9 mouse cellular contexts compared by ENCODE assay signal in genomic region chr4:59546285-59547071, GRCm38 (mm10). TPM values are rescaled to one million over a fixed set of nuclear protein-coding genes. Genes with fewer than 3 reads are reported as not detected.
A peak's percentile ranks its signal among the peaks of the same experiment; 100 is the strongest.
DNase-seq lines count a peak whose midpoint lies in the region; ATAC-seq and TF ChIP-seq lines count a peak whose summit lies in the region.
"Had no signal": no experiment of that assay in that cellular context is flagged by ENCODE, and none has a peak within 500 bp of the region (broad histone marks: within the 10 kb centered on the region; RNA-seq: fewer than 3 reads in every experiment).

No protein-coding gene starts in this region.

- H3K9me3 ChIP-seq in heart, embryonic 11.5 days (replicated peaks; ENCODE audit: control insufficient read depth, low read length), result no peaks in the 10 kb centered on the region
- no peaks in the 10 kb centered on the region for H3K9me3 ChIP-seq in lung, postnatal 0 days (ENCODE audit: low read length)
- H3K9me3 ChIP-seq in intestine, embryonic 15.5 days, result no peaks in the 10 kb centered on the region

- no peak for TF ChIP-seq EP300 in lung, postnatal 0 days (IDR thresholded peaks at IDR 0.05)

- H3K9ac ChIP-seq in heart, embryonic 11.5 days (ENCODE audit: low read depth, low read length), result no peak overlapping the region; the same call in 1 of the 2 replicates
- H3K9ac ChIP-seq in lung, postnatal 0 days (replicated peaks; ENCODE audit: low read depth), result no peak overlapping the region
- no peak overlapping the region for H3K9ac ChIP-seq in intestine, embryonic 15.5 days

- H3K4me1 ChIP-seq in heart, embryonic 11.5 days (ENCODE audit: control insufficient read depth, insufficient read depth, low read length), result 0 out of 2 replicates have a peak, but pooled peaks cover 7% of the 10 kb centered on the region
- no peaks in the 10 kb centered on the region for H3K4me1 ChIP-seq in lung, postnatal 0 days (ENCODE audit: insufficient read depth, low read depth, low read length)
- H3K4me1 ChIP-seq in intestine, embryonic 15.5 days (replicated peaks), result no peaks in the 10 kb centered on the region

- no peak for ATAC-seq in heart, embryonic 11.5 days (replicated peaks; ENCODE audit: insufficient number of reproducible peaks, low FRiP score, low TSS enrichment)
- ATAC-seq in lung, postnatal 0 days, result no peak
- ATAC-seq in intestine, embryonic 15.5 days, result no peak

- DNase-seq in heart, adult 8-10 months (ENCODE audit: low spot score), result no peak
- DNase-seq in lung, postnatal 0 days (ENCODE audit: low spot score), result no peak
- no peak for DNase-seq in lung, postnatal 14 days
- peak; percentile 50 for DNase-seq in splenic B cell, adult 2 months (ENCODE audit: low read depth, low spot score)
- no peak for DNase-seq in spleen, postnatal 36 days (ENCODE audit: low spot score in 2 of 2)
- no peak for DNase-seq in cerebellum, postnatal 25 days
- DNase-seq: gastrocnemius, postnatal 14 days had no signal

- WGBS in heart, embryonic 11.5 days (ENCODE audit: insufficient replicate concordance), result 56% methylated on average over 7 of the region's 7 CpGs
- 39% methylated on average over 7 of the region's 7 CpGs for WGBS in lung, postnatal 0 days
- WGBS in intestine, embryonic 15.5 days, result 40% methylated on average over 7 of the region's 7 CpGs

- H3K36me3 ChIP-seq in heart, embryonic 11.5 days (ENCODE audit: control insufficient read depth, insufficient read depth, low read length), result no peaks in the 10 kb centered on the region
- no peaks in the 10 kb centered on the region for H3K36me3 ChIP-seq in lung, postnatal 0 days (ENCODE audit: insufficient read depth, low read length)
- H3K36me3 ChIP-seq in intestine, embryonic 15.5 days, result no peaks in the 10 kb centered on the region
- no peaks in the 10 kb centered on the region for H3K36me3 ChIP-seq in splenic B cell, adult 2 months (ENCODE audit: control insufficient read depth, insufficient read depth, low read length, poor library complexity, severe bottlenecking)

- no peak overlapping the region for H3K4me3 ChIP-seq in heart, embryonic 11.5 days (ENCODE audit: low read depth, low read length)
- H3K4me3 ChIP-seq in lung, postnatal 0 days (ENCODE audit: low read depth, low read length), result peak overlapping the region; percentile 5; the same call in 1 of the 2 replicates
- H3K4me3 ChIP-seq in intestine, embryonic 15.5 days (replicated peaks), result no peak overlapping the region; the same call in 1 of the 2 replicates

- no peaks in the 10 kb centered on the region for H3K27me3 ChIP-seq in heart, embryonic 11.5 days (ENCODE audit: control insufficient read depth, insufficient read depth, low read length)
- no peaks in the 10 kb centered on the region for H3K27me3 ChIP-seq in lung, postnatal 0 days (replicated peaks; ENCODE audit: insufficient read depth, low read length)
- no peaks in the 10 kb centered on the region for H3K27me3 ChIP-seq in intestine, embryonic 15.5 days (replicated peaks)
- no peaks in the 10 kb centered on the region for H3K27me3 ChIP-seq in splenic B cell, adult 2 months (ENCODE audit: control insufficient read depth, insufficient read depth, low read length, poor library complexity, severe bottlenecking)

- no peak for TF ChIP-seq CTCF in lung, postnatal 0 days (IDR thresholded peaks at IDR 0.05)

- peak overlapping the region; percentile 43 for H3K4me2 ChIP-seq in heart, embryonic 11.5 days
- peak overlapping the region; percentile 87 for H3K4me2 ChIP-seq in lung, postnatal 0 days (replicated peaks; ENCODE audit: low read depth, low read length)
- peak overlapping the region; percentile 86 for H3K4me2 ChIP-seq in intestine, embryonic 15.5 days (replicated peaks)

- H3K27ac ChIP-seq in heart, embryonic 11.5 days (ENCODE audit: low read depth, low read length), result no peak overlapping the region
- H3K27ac ChIP-seq in lung, postnatal 0 days (ENCODE audit: low read length), result no peak overlapping the region
- no peak overlapping the region for H3K27ac ChIP-seq in intestine, embryonic 15.5 days

RNA-seq across cellular contexts. Expression of gene Ptbp3, which starts 2.7 kb away (rescaled TPM):
- 48.4 and 51.3 TPM in 2 replicates for polyA plus RNA-seq in heart, embryonic 11.5 days (2014; fragmentation: Nextera tagmentation; extraction: Ambion mirVana)
- 10 to 100 TPM; 18.3 to 25.8 (median 22.7) TPM for total RNA-seq in heart, adult 8-10 months (2022)
- 38.2 and 42.0 TPM in 2 replicates for polyA plus RNA-seq in lung, postnatal 0 days (2015; fragmentation: Nextera tagmentation; extraction: Ambion mirVana)
- polyA plus RNA-seq in intestine, embryonic 15.5 days (2015; fragmentation: Nextera tagmentation; extraction: Ambion mirVana), result 57.8 and 66.9 TPM in 2 replicates

RNA-seq across cellular contexts. Expression of gene Hsdl2, which starts 34.9 kb away (rescaled TPM):
- 30.8 and 34.2 TPM in 2 replicates for polyA plus RNA-seq in heart, embryonic 11.5 days (2014; fragmentation: Nextera tagmentation; extraction: Ambion mirVana)
- total RNA-seq in heart, adult 8-10 months (2022), result 100 to 1,000 TPM; 207 to 255 (median 235) TPM
- polyA plus RNA-seq in lung, postnatal 0 days (2015; fragmentation: Nextera tagmentation; extraction: Ambion mirVana), result 21.7 and 24.4 TPM in 2 replicates
- polyA plus RNA-seq in intestine, embryonic 15.5 days (2015; fragmentation: Nextera tagmentation; extraction: Ambion mirVana), result 17.6 and 20.2 TPM in 2 replicates
